Mouse (Mus musculus) thymus, adult 2 months (tissue): ENCODE data around the gene Rrp1.

Experiments used
- CTCF ChIP-seq: fragments of 200-500 bp; IDR thresholded peaks from 2 replicates; pipeline ENCODE4 v1.5.1; 2012; ENCODE audit warnings: mild to moderate bottlenecking, control low read depth, low read length, moderate library complexity, borderline replicate concordance; ENCODE audit not compliant: control insufficient read depth, poor library complexity, insufficient read depth; ENCODE audit errors: extremely low read depth
- POLR2A ChIP-seq: fragments of 200-500 bp; IDR thresholded peaks from 2 replicates; pipeline ENCODE4 v1.6.1; 2012; ENCODE audit warnings: mild to moderate bottlenecking, low read length, control low read depth, moderate library complexity; ENCODE audit not compliant: control insufficient read depth, poor library complexity, insufficient read depth; ENCODE audit errors: extremely low read depth

DNA sequence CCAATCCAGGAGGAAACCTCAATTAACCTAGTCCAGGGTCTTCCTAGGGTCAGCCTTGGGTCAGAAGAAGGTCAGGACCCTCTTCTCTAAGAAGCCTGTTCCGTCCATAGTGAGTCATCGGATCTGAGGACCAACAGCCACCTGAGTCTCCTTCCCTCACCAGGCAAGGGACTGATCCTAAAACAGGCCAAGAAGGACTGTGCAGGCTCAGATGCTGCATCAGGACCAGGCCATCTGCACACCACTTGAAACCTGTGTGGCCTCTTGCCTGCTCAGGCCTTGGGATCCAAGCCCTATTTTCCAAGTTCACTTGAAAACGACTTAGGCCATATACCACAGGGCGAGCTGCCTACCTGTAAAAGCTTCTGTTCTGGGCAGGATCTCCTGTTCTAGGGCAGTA, 59.6 kb downstream of the Rrp1 start:
- TF ChIP-seq CTCF (no peak), POLR2A (no peak)
